Mouse (Mus musculus): ENCODE measurements around the gene Spib. TPM values are rescaled to one million over a fixed set of nuclear protein-coding genes. Genes with fewer than 3 reads are reported as not detected.
A peak's percentile ranks its signal among the peaks of the same experiment; 100 is the strongest.

The Spib gene
- total RNA-seq, 4 experiments from 2014 or later, result not detected

DNA sequence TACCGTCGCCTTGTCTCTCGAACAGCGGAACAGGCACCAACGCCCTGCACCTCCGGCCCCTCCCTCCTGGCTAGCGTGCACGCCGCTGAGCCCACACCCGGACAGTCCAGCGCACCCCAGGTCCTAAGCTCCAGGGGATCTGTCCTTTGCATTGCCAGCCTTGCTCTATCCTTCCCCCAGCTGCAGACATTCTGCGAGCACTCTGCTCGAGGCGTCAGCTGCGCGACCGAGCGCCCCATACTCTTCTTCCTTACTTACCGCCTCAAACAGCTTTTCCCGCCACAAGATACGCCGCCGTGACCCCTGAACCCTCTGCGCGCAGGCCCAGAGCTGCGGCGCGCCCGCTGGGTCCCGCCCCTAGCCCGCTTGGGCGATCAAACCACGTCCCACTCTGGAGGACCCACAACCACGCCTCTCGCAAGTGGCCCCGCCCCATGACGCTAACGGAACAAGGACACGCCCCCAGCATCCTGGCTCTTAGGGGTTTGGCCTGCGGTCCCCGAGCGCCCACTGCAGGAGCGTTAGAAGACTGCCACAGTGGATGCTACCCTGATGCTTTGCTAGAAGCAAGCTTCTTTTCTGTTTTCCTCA is 16.7 kb upstream of the Spib start, which contains the start of gene Pold1:
Gene Pold1, minus strand, starts transcription at position 353 of the 591 bp plus-strand sequence.
- peak; percentile 100 for DNase-seq (ENCODE audit: low spot score in 2 of 2)

DNA sequence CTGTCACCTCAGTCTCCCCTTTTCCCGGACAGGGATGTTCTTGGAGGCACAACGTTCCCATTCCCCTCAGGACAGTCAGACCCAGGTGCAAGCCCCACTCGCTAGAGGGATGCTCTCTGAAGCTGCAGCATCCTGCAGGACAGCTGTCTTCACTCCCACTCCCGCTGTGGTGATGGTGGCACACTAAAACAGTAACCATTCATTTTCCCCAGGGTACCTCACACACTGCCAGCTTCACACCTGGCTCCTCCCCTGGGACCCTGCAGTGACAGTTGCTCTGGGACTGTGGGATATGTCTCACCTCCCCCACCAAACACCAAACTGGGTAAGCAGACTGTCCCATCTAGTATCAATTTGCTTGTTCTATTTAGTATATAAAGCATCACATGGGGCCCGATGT is 15.9 kb upstream of the Spib start:
- no peak for DNase-seq (ENCODE audit: low spot score in 2 of 2)

DNA sequence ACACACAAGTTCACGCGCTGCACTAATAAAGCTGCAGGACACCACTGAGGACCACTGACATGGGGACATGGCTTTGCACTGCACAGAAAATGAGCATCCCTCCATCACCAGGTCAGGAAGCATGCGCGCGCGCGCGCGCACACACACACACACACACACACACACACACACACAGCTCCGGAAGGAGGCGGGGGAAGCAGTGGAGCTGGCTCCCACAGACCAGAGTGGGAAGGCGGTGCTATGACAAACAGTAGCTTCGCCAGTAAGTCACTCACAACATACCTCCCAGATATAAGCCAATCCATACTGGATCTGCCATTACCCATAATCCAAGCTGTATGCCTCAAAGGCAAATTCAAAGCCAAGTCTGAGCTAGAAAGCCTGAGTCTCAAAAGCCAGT is 15.2 kb upstream of the Spib start:
- no peak for DNase-seq (ENCODE audit: low spot score in 2 of 2)

DNA sequence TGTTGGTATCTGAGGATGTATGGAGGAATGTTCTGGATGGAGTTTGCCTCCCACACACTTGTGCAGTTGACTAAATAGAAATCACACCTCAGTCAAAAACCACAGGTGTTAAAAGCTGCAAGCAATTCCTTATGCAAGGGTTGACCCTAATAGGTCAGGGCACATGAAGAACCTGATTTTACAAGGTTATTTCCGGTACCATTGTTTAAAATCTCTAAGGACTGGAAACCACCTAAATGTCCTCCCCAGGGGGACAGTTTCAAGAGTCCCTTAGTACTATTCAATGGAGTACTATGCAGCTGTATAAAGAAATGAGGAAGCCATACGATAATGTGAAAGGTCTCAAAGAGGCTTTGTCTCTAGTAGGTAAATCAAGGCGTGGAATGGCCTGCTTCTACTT is 14.4 kb upstream of the Spib start:
- no peak for DNase-seq (ENCODE audit: low spot score in 2 of 2)

DNA sequence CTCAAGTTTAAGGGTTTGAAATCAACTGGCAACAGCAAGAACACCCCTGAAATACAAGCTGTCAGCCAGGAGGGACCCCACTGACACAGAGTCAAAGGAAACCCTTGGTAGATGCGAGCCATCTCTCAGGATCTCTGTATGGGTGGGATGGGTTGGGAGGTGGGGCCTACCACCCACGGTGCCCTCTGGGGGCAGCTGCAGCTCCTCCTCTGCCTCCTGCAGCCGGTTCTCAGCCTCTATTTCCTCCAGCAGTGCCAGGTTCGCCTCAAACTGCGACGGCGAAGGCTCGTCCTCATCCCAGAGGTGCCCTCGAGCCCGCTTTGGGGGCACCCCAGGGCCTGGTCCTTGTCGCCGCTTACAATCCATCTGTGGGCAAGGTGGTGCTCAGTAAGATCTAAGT is 11.2 kb upstream of the Spib start:
- DNase-seq (ENCODE audit: low spot score in 2 of 2), result no peak

DNA sequence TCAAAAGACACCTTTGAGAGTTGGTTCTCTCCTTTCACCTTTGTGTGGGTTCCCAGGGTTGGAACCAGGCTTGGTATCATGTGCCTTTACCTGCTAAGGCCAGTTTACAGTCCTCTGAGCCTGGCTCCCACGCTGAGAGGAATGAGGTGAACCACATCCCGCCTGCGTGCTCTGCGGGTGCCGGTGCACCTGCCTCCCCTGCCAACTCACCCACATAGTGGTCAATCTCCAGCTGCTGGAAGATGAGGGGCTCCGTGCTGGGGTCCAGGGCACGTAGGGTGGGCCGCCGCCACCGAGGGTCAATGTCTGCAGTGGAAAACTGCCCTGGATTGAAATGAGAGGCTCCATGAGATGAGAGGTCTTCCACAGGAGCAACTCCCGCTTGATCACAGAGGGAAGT is 10.7 kb upstream of the Spib start:
- no peak for DNase-seq (ENCODE audit: low spot score in 2 of 2)

DNA sequence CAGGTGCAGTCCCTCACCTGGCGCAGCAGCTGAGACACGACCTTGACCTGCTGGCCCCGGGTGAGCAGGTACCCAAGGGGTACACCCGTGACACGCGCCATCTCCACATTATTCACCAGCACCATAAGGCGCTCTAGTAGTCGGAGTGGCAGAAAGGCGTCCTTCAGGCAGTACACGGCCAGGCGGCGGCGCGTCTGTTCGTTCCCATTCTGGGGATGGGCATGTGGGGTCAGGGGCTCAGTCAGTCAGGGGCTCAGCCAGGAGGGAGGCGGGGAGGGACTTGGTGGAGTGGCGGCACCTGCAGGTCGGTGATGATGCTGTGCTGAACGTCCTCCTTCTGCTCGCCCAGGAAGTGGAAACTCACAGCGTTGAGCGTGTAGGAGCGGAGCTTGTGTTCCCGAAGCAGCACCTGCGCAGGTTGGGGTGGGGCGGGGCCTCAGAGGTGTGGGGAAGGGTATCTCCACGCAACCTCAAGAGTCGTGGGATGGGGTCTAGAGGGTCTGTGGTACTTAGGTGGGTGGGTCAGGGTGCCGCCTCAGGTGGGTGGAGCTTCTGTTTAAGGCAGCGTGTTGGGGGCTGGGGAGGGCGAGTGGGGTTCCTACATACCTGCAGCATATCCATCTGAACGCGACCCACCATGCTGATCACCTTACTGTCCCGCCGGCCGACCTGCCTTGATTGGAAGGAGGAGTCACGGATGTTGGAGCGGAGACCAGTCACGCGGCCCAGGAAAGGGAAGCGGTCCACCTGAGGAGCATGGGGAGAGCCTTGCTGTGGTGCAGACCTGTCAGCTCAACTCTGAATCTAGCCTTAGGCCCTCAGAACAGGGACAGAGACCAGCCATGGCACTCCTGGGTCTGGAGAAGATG is 7.1 kb upstream of the Spib start:
- no peak for DNase-seq (ENCODE audit: low spot score in 2 of 2)

DNA sequence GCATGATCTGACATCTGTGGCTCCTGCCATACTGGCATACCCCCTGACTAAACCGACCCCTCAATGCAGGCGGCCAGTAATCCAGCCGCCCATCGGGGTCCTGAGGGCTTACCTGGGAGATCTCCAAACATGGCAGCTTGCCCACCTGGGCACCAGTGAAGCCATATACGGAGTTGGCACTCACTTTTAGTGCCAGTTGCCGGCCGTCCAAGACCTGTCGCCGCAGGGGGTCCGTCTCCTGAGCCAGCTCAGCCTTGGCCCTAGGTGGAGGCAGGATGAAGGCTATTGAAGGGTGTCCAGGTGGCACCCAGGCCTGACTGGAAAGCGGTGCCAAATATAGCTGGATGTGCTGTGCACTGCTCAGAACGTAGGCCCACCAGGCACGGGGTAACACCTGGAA is 5.6 kb upstream of the Spib start:
- DNase-seq (ENCODE audit: low spot score in 2 of 2), result no peak

DNA sequence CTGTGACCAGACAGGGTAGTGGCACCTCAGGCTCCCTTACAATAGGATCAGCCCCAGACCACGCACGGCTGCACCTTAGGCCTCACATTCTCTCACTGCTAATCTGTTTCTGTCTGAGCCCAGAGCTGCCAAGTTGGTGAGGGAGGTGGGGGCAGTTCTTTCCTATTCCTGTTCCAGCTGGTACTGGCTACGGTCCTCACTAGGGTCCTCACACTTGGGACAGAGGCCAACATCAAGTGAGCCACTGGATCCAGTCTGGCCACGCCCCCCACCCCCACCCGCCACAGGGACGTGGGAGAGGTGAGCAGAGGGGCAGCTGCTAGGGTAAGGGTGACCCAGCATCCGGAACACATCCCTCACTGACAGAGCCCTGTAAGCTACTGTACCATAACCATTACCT is 5.1 kb upstream of the Spib start:
- no peak for DNase-seq (ENCODE audit: low spot score in 2 of 2)

DNA sequence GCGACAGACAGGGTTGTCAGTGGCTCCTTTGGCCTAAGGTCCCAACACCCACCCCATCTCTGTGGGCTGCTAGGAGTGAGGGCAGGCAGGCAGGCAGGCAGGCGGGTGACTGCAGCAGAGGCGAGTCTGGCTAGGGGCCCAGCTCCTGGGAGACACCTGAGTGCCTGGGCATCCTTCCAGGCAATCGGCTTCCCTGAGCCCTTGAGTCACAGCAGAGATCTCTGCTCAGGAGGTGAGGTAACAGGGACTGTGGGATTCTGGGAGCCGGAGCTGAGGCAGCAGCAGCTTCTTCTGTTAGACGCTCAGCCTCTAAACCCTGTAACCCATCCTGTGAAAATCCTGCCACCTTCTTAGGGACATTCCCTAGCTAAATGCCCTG is 4.7 kb upstream of the Spib start:
- DNase-seq (ENCODE audit: low spot score in 2 of 2), result no peak

DNA sequence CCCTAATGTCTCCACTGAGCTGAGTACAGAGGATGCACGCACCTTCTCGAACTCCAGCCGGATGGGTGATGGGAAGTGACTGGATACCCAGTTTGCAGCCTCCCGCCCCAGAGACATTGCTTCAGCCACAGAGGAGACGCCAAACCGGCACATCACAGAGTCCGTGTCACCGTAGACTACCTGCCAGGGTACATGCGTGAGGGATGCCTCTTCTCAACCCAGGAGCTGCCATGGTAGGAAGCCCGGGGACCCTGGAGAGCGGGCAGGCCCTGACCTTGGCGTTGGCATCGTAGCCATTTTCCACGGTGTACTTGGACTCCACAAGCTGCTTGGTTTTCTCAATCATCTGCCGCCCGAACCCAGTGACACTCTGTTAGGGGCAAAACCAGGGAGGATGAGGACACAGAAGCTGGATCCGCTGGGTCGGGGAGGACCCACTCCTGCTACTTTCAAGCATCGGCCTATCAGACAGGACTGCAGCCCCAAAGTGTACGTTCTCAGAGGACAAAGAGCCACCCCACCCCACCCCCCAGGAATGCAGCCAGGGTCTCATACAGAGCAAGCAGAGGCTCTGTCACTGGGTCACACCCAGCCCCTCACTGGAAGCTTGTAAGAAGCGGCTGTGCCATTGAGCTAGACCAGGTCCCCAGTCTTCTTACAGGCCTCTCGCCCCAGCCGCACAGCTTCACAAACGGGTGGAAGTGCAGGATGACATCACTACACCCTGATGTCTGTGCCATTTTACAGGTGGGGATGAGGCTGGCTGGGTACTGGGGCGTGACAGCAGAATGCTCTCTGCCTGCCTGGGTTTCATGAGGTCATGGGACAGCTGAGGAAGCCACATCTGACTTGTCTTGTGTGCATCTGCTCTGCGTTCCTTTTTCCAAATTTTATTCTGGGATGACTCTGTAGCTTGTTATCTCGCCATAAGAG is 4.1 kb upstream of the Spib start:
- DNase-seq (ENCODE audit: low spot score in 2 of 2), result no peak

DNA sequence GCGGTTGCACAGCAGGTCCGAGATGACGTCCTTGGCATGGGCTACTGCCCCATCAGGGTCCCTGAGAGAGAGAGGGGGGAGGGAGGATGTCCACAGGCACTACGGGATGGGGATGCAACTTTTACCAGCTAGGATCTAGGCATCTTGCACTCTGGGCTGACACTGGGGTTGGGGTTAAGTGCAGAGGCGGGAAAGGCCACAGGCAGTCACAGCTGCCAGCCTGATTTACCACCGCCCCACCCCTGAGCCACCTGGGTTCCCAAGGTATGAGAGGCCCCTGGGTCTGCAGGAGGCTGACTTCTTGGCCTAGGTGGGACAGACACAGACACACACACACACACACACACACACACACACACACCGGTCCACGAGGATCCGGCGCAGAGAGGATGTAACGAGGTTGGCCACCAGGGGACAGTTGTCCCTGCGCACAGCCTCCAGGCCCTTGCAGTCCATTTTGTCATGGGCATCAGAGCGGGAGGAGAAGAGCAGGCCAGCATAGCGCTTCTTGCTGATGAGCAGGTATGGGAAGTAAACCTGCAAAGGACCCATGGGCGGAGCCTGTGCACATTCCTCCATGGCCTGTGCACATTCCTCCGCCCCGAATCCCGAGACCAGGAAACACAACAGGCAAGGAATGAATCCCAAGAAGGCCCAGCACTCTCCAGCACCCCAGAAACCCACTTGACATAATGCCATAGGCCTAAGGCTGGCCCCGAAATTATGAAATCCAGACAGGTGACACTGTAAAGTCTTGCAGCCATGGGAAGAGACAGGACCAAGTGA is 3.0 kb upstream of the Spib start:
- DNase-seq (ENCODE audit: low spot score in 2 of 2), result no peak

DNA sequence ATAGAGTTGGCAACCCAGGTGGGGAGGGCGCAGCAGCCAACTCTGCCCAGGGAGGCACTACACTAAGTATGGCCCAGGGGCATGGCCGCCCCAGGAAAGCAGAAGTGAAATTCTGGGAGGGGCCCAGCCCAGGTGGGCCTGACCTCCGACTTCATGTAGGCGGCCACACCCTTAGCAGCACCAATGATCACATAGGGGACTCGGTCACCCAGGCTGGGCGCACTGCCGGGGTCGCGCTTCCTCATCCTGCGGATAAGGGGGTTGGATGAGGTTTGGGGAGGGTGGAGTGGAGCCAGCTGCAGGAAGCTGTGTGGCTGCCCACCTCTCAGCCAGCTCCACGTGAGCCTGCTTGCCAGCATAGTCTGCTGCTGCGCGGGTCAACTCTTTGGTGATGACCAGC is 2.4 kb upstream of the Spib start:
- DNase-seq (ENCODE audit: low spot score in 2 of 2), result no peak

DNA sequence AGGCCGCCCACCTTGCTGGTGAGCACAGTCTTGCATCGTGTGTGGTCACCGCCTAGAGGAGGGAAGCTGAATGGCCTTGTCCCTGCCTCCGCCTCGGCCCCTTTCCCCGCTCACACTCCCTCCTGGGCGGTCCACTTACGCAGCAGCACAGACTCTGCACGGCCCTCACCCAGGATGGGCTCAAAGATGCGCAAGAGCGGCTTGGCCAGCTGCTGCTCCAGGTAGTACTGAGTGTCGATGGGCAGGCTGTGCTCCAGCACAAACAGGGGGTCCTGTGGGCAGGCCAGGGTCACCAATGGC is 1.8 kb upstream of the Spib start:
- no peak for DNase-seq (ENCODE audit: low spot score in 2 of 2)

DNA sequence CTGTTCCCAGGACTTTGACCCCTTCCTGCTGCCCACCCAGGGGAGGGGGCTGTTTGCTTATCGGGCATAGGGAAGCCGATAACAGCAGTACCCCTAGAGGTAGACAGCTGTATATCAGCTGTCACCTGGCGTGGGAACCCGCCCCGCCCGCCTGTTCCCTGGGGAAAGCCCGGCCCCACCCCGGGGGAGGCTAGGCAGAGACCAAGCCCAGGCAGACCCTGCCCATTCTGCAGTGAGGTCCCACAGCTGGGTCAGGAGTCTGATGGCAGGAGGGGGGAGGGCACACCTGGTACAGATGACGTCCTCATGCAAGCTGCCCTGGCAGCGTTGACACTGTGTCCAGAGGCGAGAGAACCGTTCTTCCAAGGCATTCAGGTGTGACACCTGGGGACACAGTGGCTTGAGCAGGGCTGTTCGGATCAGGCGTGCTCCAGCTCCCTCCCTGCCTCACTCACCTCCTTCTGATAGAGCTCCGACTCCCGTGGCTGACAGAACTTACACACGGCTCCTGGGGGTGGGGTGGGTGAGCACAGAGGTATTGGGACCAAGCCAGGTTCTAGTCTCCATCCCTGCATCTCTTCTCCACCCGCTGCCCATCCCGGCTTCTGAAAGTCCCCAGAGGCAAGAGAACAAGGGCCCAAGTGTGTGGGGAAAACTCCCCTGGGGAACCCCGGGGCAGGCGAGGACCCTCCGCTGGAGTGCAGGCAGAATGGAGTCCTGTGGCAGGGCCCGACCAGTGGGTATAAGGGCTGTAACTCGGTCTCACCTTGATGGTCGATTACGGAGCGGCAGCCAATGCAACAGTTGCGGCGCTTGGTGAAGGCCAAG is 1.3 kb upstream of the Spib start:
- DNase-seq (ENCODE audit: low spot score in 2 of 2), result no peak

DNA sequence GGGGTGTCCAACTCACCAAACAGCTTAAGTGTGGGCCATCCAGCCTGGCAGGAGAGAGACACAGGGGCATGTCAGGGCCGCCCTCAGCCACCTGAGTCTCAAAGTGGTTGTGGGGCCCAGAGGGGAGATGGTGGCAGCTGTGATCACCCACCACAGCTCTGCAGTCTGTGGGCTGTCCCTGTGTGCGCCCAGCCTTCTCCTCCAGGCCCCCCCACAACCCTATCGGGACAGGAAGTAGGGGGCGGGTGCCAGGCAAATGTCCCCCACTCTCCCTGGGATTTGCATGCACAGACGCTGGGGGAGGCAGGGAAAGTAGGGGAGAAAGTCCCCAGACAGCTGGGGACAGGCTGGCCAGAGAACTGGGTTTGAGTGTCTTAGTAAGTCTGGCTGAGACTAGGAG is 664 bp downstream of the Spib start:
- DNase-seq (ENCODE audit: low spot score in 2 of 2), result no peak

DNA sequence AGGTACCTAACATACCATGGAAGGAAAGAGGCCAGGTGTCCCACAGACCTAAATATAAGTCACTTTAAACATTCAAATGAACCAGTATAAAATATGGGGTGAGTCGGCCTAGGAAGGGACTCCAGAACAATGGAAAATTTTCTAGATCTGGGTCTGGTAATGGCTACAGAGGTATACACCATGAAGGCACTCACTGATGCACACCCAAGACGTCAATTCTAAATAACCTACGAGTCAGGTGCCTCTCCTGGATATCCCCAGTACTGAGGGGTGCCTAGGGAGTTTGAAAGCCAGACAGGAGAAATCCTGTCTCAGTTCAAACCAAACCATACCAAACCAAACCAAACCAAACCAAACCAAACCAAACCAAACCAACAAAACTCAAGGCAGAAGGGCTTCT is 1.4 kb downstream of the Spib start:
- DNase-seq (ENCODE audit: low spot score in 2 of 2), result no peak

DNA sequence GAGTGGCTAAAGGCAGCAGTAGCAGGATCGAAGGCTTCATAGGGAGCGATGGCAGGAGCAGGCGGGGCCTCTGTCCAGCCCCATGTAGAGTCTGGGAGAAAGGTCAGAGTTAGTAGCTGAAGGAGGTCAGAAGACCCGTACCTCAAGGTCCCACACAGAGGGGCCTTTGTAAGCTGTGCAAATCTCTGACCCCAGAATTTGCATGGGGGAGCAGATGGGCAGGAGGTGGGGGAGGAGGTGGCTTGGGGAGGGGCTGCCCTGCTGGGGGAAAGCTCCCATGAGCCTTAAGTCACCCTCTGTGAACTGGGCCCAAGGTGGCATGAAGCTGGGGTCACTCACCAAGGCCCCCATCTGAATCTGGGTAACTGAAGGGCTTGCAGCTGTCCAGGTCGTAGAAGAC is 2.4 kb downstream of the Spib start:
- DNase-seq (ENCODE audit: low spot score in 2 of 2), result no peak

DNA sequence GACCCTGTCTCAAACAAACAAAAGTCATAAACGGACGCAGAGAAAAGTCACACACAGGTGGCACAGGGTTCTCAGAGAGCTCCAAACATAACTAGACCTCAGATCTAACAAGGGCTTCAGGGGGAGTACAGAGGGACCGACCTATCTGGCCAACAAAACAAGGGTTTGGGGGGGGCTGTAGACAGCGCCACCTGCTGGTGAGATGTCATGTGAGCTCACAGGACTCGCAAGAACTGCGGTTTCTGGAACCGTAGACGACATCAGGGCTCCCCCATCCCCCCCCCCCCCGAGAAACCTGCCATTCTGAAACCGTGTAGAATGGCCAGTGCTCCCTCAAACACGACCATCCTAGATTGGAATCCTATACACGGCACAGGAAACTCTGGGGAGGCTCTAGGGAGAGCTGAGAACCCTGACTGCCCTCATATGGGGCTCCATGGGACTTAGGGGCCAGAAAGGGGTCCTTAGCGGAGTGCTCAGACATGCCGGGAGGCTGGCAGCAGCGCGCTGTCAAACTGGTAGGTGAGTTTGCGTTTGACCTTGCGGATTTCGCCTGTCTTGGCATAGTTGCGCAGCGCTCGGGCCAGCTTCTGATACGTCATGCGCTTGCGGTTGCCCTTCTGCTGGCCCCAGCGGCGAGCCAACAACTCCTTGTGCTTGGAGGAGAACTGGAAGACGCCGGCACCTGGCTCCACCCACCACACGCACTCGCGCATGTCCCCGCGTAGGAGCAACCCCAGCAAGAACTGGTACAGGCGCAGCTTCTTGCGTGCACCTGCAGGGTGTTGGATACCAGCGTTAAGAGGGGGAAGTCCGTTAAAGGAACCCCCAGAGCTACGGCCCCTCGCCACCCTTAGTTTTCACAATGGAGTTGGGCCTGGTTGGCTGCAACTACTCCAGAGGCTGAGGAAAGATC is 4.1 kb downstream of the Spib start:
- DNase-seq (ENCODE audit: low spot score in 2 of 2), result peak; percentile 84 to 88

Data from gastrocnemius, adult 8-10 months (tissue).